Mouse (Mus musculus): ENCODE measurements at regions not wholly inside any gene's neighbourhood (a gene's known extent, or its start where the extent isn't known, plus 50 kb on each side); places are given as distances from the start of the nearest gene placed in this dataset.
"Not testable (repeated sequence)": the region's sequence is repeated elsewhere in the genome, so short reads cannot be mapped to it uniquely, and the experiment has no call there.

DNA sequence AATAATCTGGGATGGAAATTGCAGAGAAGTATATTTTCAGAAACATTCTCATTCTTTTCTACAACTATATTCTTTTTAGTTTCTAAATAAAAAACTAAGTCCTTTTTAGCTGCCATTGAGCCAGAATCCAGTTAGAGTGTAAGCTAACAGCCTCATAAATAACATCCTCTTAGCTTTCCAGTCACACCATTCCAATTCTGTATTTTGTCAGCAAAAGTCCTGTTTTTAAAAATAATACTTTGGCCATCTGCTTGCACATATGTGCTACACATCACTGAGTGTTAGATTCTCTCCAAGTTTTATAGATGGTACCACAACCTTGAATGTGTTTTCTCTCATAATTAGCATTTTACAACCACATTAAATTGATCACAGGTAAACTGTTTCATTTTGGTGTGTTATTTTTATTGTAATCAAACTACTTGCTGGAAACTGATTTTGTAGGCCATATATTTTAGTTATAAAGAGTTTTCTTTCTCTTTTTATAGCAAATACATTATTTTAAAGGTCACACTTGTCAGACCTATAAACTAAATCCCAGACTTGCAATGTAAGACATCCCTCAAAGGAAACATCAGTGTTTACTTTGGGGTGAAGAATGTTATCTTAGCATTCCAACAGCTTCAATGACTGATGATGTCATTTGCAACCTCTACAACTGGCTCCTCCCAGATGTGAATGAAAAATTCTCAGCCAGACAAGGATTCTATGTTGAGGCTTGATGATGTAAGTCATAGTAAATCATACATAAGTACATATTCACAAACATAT, 1878.9 kb upstream of the Flrt2 start:
- DNase-seq, result no peak

DNA sequence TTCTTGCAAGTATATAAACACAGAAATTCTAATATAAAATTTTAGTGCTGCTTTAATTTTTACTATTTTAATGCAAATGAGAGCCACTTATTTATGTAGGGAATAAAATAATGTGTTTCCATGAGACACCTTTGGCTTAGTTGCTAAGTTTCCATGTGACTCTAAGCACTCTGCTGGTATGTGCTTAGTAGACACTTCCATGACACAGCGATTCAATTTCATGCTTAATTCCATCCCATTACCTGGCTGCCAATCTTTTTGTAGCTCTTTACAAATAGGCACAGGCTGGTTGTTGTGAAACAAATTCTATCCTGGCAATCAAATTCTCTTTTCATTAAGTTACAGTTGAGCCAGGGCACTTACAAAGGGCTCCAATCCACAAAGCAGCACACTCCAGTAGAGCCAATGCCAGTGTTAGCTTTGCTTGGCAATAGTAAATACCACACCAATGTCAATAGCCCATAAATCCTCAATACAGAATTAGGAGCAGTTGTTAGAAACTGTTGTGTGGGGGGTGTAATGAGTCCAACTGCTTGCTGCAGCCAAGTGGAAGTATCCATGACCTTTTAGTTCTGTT, 1841.0 kb upstream of the Flrt2 start:
- DNase-seq, result no peak

DNA sequence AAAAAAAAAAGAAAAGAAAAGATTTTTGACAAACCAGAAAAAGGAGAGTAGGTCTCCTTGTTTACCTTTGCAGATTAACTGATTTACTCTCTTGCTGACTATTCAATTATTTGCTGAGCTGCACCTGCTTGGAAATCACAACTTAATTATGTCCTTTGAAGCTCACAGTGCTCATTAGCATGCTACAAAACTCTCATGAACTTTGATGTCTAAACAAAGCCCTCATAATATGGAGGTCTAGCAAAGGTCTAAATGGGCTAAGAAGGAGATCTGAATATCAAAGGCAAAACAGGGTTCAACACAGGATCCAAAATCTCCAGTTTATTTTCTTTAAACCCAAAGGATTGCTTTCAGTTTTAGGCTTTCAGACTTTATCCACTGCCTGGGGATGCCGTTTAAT, 1840.4 kb upstream of the Flrt2 start:
- DNase-seq, result no peak

DNA sequence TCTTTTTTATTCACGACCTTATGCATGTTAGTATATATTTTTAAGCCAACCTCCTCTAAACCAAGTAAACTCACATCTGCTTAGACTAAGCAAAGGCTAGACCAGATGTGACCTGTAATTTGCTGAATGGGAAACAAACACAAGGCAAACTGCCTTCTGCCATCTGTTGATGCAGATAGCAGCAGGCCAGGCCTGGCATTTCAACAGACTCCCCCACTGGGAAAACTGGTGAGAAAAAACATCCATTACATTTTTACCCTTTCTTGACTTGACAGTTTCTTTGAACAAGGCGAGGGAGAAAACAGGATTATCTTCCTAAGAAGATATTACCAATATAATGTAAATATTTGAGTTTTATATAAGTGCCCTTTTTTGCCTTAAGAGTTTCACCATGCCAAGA, 1806.1 kb upstream of the Flrt2 start:
- DNase-seq, result no peak

DNA sequence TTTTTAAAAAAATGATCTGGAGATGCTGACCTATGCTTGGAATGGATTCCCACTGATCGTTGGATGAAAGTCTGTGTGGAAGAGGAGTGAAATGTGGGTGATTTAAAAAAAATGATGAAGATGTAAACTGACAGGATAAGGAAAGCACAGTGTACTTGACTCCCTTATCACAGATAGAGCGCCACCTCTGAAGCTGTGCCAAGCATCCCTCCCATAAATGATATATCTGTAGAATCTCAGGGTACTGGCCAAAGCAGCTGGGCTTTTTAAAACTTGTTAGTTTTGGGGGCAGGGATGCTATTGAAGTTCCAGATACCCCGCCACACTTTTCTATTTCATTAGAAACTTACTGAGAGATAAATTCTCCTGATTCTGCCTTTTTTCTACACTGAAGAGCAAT, 1801.9 kb upstream of the Flrt2 start:
- no peak for DNase-seq

DNA sequence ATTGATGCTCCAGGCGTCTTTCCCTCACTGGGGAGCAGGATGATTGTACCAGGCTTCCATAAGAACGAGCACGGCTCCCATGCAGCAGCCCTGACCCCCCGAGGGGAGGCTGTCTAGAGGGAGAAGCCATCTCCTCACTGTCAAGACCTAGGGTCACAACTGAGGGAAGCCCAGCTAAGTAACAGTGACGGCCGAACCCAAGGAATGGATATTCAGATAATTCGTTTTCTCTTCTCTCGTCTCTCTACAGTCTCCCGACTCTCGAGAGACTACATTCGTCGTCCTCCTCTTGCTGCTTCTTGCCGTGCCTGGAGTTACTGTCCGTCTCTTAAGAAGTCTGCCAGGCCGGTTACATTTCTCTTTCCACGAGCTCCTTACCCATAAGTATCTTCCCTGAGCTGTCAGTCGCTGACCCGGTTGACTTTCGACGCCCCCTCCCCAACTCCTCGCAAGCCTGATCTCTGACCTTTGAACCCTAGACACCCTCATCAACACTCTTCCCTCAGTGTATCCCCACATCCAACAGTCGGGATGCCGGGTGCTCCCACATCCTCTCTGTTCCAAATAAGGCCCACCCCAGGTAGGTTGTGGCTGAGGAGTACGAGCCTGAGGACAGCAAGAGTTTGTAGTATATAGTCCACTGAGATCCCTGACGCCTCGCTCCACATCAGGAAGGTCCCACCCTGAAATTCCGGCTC, 1763.3 kb upstream of the Flrt2 start:
- not testable (repeated sequence) for DNase-seq

DNA sequence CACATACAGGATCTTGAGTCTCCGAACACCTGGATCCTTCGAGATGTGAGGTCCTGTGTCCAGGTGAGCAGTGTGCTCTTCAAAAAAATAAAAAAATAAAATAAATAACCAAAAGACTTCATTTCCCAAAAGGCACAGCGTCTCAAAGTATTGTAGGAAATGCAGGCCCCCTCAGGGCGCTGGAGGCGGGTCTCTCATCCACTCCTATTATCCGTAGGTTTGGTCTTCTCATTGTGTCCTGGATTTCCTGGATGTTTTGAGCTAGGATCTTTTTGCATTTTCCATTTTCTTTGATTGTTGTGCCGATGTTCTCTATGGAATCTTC, 1762.8 kb upstream of the Flrt2 start:
- not testable (repeated sequence) for DNase-seq

DNA sequence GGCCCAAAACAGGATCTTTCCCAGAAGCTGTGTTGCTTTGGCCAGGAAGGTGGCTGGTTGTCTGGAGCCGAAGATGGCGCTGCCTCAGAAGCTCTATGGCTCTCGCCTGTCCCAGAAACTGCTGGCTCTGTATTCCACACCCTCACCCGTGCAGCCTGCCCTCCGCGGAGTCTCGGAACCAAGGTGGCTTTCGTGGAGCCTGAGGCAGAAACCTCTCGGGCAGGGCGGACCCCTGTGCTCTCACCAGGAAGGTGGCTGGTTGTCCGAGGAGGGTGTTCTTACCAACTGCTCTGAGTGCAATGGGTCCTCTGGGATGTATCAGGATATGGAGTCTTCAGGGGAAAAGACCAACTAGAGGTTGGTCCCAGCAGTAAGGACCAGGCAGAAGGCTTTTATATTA, 1761.8 kb upstream of the Flrt2 start:
- DNase-seq, result not testable (repeated sequence)

DNA sequence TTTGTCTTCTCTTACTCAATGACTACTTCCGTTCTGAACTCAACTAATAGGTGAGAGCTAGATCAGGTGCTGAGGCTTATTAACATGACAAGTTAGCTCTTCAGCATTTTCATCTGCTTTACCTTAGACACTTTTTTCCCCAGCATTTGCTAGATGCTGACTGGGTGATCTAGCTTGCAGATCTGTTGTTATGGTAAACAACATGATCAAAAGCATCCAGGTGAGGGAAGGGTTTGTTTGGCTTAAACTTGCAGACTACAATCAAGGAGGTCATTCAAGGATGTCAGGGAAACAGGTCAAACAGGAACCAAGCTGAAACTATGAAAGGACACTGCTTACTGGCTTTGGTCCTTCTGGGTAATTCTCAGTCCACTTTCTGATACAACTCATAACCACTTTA, 1731.2 kb upstream of the Flrt2 start:
- no peak for DNase-seq

DNA sequence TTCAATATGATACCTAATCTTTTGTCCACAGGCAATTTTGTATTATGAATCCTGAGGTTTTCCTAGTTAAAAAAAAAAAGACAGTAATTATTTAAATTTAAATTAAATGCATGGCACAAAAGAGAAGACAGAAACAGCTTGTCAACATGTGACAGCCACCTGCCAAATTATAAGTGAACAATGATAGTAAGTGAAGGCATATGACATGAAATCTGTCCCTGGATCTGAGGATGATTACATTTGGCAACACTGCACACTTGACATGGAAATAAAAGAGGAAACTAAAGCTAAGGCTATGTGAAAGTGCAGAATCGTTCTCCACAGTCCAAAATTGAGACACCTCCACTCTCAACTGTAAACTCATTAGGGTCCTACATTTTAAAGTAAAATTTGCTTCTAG, 1710.7 kb upstream of the Flrt2 start:
- DNase-seq, result no peak

DNA sequence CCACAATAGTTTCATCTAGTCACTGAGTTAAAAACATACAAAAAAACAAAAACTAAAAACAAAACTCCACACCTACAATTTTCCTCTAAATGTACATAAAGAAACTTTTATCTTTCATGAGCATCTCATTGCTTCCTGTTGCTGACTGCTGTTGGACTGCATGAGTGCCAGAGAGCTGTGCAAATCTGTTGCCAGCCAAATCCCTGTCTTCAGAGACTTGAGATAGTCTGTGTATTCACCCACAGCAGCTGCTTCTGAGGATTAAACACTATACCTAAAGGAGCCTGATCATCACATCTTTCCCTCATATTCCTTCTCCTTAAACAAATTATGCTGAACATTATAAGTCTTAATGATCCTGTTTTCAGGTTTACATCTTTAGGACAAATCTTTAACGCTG, 1700.5 kb upstream of the Flrt2 start:
- DNase-seq, result no peak

DNA sequence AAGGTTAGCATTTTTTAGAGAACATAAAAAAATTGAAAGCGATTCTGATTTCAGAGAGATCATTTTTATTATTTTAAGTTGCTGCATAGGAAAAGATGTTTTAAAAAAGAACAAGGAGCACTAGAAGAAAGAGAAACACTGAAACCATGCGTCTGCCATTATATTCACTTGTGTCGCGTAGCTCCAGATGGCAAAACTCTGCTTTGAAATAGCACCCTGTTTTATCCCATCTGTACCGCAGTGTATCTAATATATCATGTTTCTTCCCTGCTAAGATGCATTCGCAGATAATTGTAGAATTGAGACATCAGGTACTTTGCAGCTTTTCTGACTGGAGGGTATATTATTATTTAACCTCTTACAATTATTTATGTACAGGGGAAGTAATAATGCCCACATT, 1698.2 kb upstream of the Flrt2 start:
- no peak for DNase-seq

DNA sequence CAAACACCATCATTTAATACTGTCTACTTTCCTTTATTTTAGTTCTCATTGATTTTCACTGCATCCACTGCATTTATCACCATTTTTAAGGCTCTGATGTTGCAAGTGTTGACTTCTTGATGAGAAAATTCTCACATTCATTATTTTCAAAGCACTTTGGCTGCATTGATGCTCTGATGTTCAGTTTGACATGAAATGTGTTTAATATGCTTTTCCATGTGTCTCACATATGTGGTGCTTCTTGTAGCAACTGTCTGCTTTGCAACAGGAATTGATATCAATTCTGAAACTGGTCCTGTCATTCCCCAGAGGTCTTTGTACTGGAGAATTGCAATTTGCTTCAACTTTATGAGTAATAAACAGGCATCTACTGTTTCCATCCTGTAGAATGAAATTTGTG, 1676.1 kb upstream of the Flrt2 start:
- DNase-seq, result no peak

DNA sequence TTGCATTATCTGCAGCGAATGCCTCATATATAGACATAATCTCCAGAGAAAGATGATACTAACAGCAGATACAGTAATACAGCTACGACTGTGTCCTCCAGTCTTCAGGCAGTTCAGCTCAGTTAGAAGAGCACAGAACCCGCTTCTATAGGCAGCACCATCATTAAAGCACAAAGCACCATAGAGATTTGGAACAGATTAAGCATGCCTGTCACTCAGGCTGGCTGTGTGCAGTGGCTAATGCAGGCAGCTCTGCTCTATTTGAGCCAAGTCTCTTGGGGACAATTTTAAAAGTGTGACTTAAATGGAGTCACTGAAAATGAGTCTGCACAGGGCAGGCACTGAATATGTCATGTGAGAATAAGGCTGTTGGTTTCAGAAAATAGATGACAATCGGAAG, 1660.7 kb upstream of the Flrt2 start:
- DNase-seq, result no peak

DNA sequence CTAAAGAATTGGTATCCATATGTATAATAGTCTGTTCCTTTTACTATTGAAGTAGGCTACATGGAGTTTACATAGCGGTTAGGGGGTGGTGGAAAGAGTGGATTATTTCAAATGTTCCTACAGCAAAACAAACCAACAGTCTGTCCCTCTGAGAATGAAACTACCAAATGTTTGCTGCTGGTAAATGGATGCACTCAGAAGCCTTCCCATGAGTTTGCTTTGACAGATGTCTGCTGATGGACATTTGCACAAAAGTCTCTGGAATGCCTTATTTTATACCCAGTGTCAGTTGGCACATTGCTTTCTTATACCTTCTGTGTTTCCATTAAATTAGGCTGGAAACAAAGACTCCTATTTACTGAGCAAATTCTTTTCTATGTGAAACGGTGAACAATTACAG, 1644.1 kb upstream of the Flrt2 start:
- no peak for DNase-seq

DNA sequence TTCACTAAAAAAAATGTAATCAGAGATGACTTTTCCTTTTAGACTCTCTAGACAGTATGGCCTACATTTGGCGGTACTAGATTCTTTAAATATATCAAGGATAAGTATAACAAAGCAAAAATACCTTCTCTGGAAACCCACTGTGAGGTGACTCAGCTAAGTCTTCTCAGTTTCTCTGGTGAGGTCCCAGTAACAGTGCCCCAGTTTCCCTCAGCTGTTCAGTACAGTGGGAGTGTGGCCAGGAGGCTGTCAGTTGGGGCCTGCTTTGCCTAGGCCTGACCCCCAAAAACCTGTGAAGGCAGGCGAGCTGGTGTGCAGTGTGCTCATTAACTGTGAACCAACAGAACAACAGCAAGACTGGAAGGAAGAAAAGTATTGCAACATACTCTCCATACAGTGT, 1634.3 kb upstream of the Flrt2 start:
- no peak for DNase-seq

DNA sequence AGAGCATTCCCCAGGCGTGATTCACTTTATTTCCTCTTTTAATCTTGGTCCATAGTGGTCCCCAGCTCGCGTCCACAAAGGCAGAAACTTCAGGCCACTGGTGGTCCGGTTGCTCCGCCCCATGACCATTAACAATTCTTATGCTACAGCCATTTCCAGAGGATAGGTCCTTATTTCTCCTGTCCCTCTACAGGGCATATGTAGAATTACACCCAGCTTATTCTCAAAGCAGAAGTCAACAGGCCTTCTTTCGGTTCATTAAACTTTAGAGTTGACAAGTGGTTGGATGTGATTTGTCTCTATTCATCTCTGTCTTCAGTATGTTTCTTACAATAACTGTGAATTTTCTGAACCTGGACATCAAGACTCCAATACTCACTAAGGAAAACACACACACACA, 1632.4 kb upstream of the Flrt2 start:
- DNase-seq, result no peak

DNA sequence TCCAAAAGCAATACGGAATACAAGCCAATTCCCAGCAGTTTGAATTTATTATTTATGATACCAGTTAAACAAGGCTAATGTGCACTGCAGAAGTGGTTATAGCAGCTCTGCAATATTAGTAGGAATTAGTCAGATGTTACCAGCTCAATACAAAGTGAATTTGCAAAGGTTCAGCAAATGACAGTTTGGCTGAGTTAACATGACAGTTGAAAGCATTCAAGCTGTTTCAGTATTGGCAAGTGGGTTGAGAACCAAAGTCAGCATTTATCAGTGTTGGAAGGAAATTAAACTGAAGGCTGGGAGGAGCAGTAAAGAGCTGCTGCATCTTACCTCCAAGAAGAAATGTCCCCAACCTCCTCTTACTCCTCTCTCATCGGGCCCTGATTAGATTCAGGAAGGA, 1631.7 kb upstream of the Flrt2 start:
- no peak for DNase-seq

DNA sequence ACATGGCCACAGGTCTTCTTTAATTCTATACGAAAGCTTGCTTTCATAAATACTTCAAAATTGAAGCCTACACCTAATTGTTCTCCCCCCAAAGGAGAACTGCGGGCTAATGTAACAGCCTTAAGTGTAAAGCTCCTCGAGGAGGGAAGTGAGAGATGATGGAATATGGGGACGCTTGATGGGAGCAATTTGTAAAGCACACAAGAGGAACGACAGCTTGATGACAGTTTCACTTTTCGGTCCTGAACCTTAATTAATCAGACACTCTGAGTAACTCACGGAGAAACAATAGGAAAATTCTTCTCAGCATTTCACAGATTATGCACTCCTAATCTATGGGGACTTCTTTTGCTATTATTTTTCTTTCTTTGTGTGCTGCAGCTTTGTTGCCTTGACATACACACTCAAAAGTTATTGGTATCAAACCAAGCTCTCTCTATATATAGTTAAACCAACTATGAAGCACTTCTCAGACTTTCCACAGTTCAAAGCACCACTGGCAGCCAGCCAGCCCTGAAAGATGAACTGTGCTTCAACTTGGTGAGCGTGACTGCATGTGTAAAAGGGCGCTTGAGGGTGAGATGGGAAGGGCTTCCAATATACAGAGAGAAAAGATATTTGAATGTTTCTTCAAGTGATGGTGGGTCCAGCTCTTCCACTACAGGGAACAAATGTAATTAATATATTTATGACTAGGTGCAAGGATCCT, 1625.4 kb upstream of the Flrt2 start:
- no peak for DNase-seq

DNA sequence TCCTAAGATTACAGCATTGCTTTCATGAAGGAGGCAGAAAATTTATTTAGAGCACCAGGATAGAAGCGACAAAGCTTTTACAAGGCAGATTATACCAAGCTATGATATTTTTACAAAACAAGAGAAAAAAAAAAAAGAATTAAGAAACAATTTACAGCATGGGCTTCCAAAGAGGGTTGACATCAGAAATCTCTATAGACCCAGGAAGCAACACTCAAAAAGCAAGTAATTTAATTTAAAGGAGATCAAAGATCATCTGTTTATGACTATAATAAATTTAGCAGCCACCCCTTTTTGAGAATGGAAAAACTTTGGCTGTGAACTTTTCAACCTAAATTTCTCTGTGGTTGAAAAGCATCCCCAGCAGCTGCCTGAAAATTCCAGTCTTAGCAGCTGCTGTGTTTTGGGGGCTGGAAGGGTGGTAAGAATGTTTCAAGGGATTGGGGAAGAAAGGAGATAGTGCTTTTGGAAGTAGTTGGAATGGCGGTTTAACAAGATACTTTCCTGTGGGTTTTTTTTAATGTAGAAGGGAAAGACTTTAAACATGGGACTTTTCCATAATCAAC, 1621.0 kb upstream of the Flrt2 start:
- no peak for DNase-seq

DNA sequence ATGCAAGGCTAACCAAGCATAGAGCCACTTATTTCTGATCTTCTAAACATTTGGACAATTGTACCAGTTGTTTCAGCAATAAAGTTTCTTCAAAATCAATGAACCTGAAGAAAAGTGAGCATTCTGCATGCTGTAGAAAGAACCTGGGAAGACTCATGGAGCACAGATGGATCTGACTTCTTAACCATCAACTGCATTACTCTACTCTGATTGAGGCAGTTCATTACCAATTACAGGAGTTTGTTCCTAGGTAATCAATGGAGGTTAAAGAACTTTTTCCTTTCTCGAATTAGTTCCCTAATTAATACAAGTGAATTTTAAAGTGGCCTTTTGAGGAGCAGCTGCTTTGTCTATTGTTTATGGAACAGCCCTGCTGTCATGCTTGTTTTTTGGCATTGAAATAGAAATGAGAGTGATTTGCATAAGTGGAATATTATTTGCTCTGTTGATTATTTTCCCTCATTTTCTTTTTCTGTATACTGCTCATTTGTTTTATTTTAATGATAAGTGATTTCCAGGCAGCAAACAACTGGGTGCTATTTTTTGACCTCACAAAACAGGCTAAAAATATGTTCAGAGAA, 1586.4 kb upstream of the Flrt2 start:
- DNase-seq, result no peak

DNA sequence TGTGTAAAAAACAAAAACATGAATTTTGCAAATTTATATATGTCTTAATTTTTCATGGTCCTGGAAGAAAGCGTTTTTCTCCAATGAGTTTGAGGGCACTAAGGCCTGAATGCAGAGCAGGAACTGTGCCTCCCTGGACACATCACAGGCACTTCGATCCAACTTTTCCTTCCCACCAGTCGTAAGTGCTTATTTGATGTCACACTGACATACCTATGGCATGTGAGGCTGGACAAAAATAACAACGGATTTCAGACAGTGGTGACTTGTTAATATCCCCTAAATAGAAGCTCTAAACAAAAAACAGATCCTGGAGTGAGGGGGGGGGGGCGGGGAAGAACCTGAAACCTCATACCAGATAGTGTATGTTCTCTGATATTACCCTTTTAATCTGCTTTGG, 1541.9 kb upstream of the Flrt2 start:
- DNase-seq, result no peak

Data from adrenal gland, adult 8-10 months (tissue).